Mouse (Mus musculus) forebrain, embryonic 16.5 days (tissue): Measurements from ENCODE around the gene Ccdc86. TPM values are rescaled to one million over a fixed set of nuclear protein-coding genes. Genes with fewer than 3 reads are reported as not detected.

Source experiments
- ATAC-seq: fragments of 200-750 bp; cut with Nextera tagmentation; 2 replicates; pipeline ENCODE4 v1.8.0; 2017; ENCODE audit warnings: mild to moderate bottlenecking, moderate library complexity
- H3K27ac ChIP-seq: fragments of 300-500 bp; sonication (generic); 2 replicates; pipeline ENCODE4 v1.5.1; 2014; ENCODE audit warnings: low read length, control low read depth
- H3K27me3 ChIP-seq: fragments of 300-500 bp; sonication (generic); replicated peaks from 2 replicates; pipeline ENCODE4 v1.6.1; 2014; ENCODE audit warnings: low read length; ENCODE audit not compliant: control insufficient read depth, insufficient read depth
- H3K36me3 ChIP-seq: fragments of 300-500 bp; sonication (generic); 2 replicates; pipeline ENCODE4 v1.6.1; 2014; ENCODE audit not compliant: control insufficient read depth, insufficient read depth
- H3K4me1 ChIP-seq: fragments of 300-500 bp; sonication (generic); replicated peaks from 2 replicates; pipeline ENCODE4 v1.6.1; 2014; ENCODE audit warnings: low read length; ENCODE audit not compliant: control insufficient read depth, insufficient read depth
- H3K4me2 ChIP-seq: fragments of 300-500 bp; sonication (generic); 2 replicates; pipeline ENCODE4 v1.6.1; 2014; ENCODE audit warnings: mild to moderate bottlenecking, low read length, control low read depth
- H3K4me3 ChIP-seq: fragments of 300-500 bp; sonication (generic); replicated peaks from 2 replicates; pipeline ENCODE4 v1.5.1; 2014; ENCODE audit warnings: mild to moderate bottlenecking, low read length, control low read depth
- H3K9ac ChIP-seq: fragments of 300-500 bp; sonication (generic); replicated peaks from 2 replicates; pipeline ENCODE4 v1.6.1; 2014; ENCODE audit warnings: low read depth, low read length, control low read depth
- H3K9me3 ChIP-seq: fragments of 300-500 bp; sonication (generic); 2 replicates; pipeline ENCODE4 v1.6.1; 2016; ENCODE audit warnings: low read length; ENCODE audit not compliant: control insufficient read depth
- WGBS: fragments of 180-500 bp; shearing (Covaris S2); extraction: QIAGEN DNeasy Blood & Tissue Kit; methylation state at CpG from one replicate; pipeline ENCODE4 v1.1.7; 2014; 5-methylcytosine and 5-hydroxymethylcytosine counted together
- polyA plus RNA-seq: library from polyadenylated mRNA; unstranded; fragments of >200 nt; fragmentation: Nextera tagmentation; extraction: Ambion mirVana; gene quantifications from 2 replicates; pipeline ENCODE4 v1.2.1, GENCODE M21; 2015

Ccdc86 gene
- polyA plus RNA-seq, 1 experiment from 2014 or later, result 18.8 TPM

GRCm38 (mm10) chr19:10940801-10941457 lies 8.1 kb downstream of the Ccdc86 start:
- WGBS, result under 1% methylated on average over 40 of the region's 40 CpGs

GRCm38 (mm10) chr19:10940097-10940800 lies 8.8 kb downstream of the Ccdc86 start:
- Histone ChIP-seq H3K27ac (peak overlapping the region; percentile 48), H3K9me3 (no peaks in the 10 kb centered on the region), H3K4me2 (peak overlapping the region; percentile 87), H3K27me3 (no peaks in the 10 kb centered on the region), H3K36me3 (peaks cover 18% of the 10 kb centered on the region), H3K4me1 (peaks cover 14% of the 10 kb centered on the region), H3K9ac (peak overlapping the region; percentile 69), H3K4me3 (peak overlapping the region; percentile 42)
- ATAC-seq, result peak; percentile 94
- WGBS, result 17% methylated on average over 37 of the region's 37 CpGs

More at GRCm38 (mm10) chr19:10940801-10941457, 8.1 kb downstream of the Ccdc86 start:
- peak; percentile 80 for ATAC-seq
- peak overlapping the region; percentile 69 for H3K9ac ChIP-seq
- H3K9me3 ChIP-seq, result no peaks in the 10 kb centered on the region
- H3K4me2 ChIP-seq, result peak overlapping the region; percentile 87
- peak overlapping the region; percentile 42 for H3K4me3 ChIP-seq
- peaks cover 18% of the 10 kb centered on the region for H3K36me3 ChIP-seq
- H3K4me1 ChIP-seq, result peaks cover 14% of the 10 kb centered on the region
- H3K27me3 ChIP-seq, result no peaks in the 10 kb centered on the region
- H3K27ac ChIP-seq, result peak overlapping the region; percentile 48

GRCm38 (mm10) chr19:10938771-10939170 lies 10.3 kb downstream of the Ccdc86 start:
- no peak for ATAC-seq
- 68% methylated on average over 3 of the region's 3 CpGs for WGBS

GRCm38 (mm10) chr19:10937110-10937563 lies 11.9 kb downstream of the Ccdc86 start, which contains the start of gene Ptgdr2:
Ptgdr2 (plus strand) TSS chr19:10937160.
- peaks cover under 1% of the 10 kb centered on the region; the same call in 1 of the 2 replicates for H3K36me3 ChIP-seq
- no peak within 1 kb of the TSS for H3K9ac ChIP-seq
- H3K27me3 ChIP-seq, result no peaks in the 10 kb centered on the region
- ATAC-seq, result no peak
- H3K9me3 ChIP-seq, result no peaks in the 10 kb centered on the region
- no peak within 1 kb of the TSS for H3K27ac ChIP-seq
- WGBS, result 65% methylated on average over 5 of the region's 5 CpGs
- H3K4me2 ChIP-seq, result no peak within 1 kb of the TSS
- no peak within 1 kb of the TSS for H3K4me3 ChIP-seq
- H3K4me1 ChIP-seq, result peaks cover 14% of the 10 kb centered on the region

More at GRCm38 (mm10) chr19:10938771-10939170, 10.3 kb downstream of the Ccdc86 start:
- Histone ChIP-seq H3K27ac (no peak overlapping the region), H3K4me3 (no peak overlapping the region), H3K4me1 (peaks cover 14% of the 10 kb centered on the region), H3K4me2 (no peak overlapping the region), H3K27me3 (no peaks in the 10 kb centered on the region), H3K36me3 (peaks cover 8% of the 10 kb centered on the region), H3K9me3 (no peaks in the 10 kb centered on the region), H3K9ac (no peak overlapping the region)

GRCm38 (mm10) chr19:10936077-10936476 lies 13.0 kb downstream of the Ccdc86 start:
- no peak for ATAC-seq

GRCm38 (mm10) chr19:10935029-10935428 lies 14.0 kb downstream of the Ccdc86 start:
- no peaks in the 10 kb centered on the region for H3K27me3 ChIP-seq
- H3K9me3 ChIP-seq, result no peaks in the 10 kb centered on the region
- WGBS, result 23% methylated on average over 5 of the region's 5 CpGs
- no peak for ATAC-seq
- H3K4me1 ChIP-seq, result peaks cover under 1% of the 10 kb centered on the region; the same call in 1 of the 2 replicates
- no peak overlapping the region for H3K9ac ChIP-seq
- no peak overlapping the region for H3K4me3 ChIP-seq
- H3K27ac ChIP-seq, result no peak overlapping the region
- no peak overlapping the region for H3K4me2 ChIP-seq
- no peaks in the 10 kb centered on the region for H3K36me3 ChIP-seq

More at GRCm38 (mm10) chr19:10936077-10936476, 13.0 kb downstream of the Ccdc86 start:
- Histone ChIP-seq H3K4me2 (no peak overlapping the region), H3K27ac (no peak overlapping the region), H3K9me3 (no peaks in the 10 kb centered on the region), H3K9ac (no peak overlapping the region), H3K4me3 (no peak overlapping the region), H3K4me1 (peaks cover 9% of the 10 kb centered on the region), H3K27me3 (no peaks in the 10 kb centered on the region), H3K36me3 (no peaks in the 10 kb centered on the region)
- WGBS, result 81% methylated on average over 5 of the region's 5 CpGs

GRCm38 (mm10) chr19:10930641-10931040 lies 18.4 kb downstream of the Ccdc86 start:
- Histone ChIP-seq H3K27me3 (no peaks in the 10 kb centered on the region), H3K4me2 (no peak overlapping the region), H3K36me3 (no peaks in the 10 kb centered on the region), H3K4me3 (no peak overlapping the region), H3K9me3 (no peaks in the 10 kb centered on the region), H3K9ac (no peak overlapping the region), H3K27ac (no peak overlapping the region), H3K4me1 (no peaks in the 10 kb centered on the region)
- ATAC-seq, result no peak
- 88% methylated on average over 2 of the region's 2 CpGs for WGBS

- no peak for ATAC-seq
- Histone ChIP-seq H3K4me2 (no peak overlapping the region), H3K27ac (no peak overlapping the region), H3K27me3 (no peaks in the 10 kb centered on the region), H3K36me3 (no peaks in the 10 kb centered on the region), H3K4me1 (no peaks in the 10 kb centered on the region), H3K9me3 (no peaks in the 10 kb centered on the region), H3K4me3 (no peak overlapping the region), H3K9ac (no peak overlapping the region)
- 35% methylated on average over 4 of the region's 4 CpGs for WGBS
These were observed 22.4 kb downstream of the Ccdc86 start for GRCm38 (mm10) chr19:10926666-10927065.

- WGBS, result 19% methylated on average over 6 of the region's 6 CpGs
- Histone ChIP-seq H3K9me3 (no peaks in the 10 kb centered on the region), H3K27ac (no peak overlapping the region), H3K4me1 (no peaks in the 10 kb centered on the region), H3K4me3 (no peak overlapping the region), H3K36me3 (no peaks in the 10 kb centered on the region), H3K27me3 (no peaks in the 10 kb centered on the region), H3K4me2 (no peak overlapping the region), H3K9ac (no peak overlapping the region)
- ATAC-seq, result no peak
These were observed 22.9 kb downstream of the Ccdc86 start for GRCm38 (mm10) chr19:10926123-10926621.
